ENCODE assay signal across 8 mouse cellular contexts in the genomic region with DNA sequence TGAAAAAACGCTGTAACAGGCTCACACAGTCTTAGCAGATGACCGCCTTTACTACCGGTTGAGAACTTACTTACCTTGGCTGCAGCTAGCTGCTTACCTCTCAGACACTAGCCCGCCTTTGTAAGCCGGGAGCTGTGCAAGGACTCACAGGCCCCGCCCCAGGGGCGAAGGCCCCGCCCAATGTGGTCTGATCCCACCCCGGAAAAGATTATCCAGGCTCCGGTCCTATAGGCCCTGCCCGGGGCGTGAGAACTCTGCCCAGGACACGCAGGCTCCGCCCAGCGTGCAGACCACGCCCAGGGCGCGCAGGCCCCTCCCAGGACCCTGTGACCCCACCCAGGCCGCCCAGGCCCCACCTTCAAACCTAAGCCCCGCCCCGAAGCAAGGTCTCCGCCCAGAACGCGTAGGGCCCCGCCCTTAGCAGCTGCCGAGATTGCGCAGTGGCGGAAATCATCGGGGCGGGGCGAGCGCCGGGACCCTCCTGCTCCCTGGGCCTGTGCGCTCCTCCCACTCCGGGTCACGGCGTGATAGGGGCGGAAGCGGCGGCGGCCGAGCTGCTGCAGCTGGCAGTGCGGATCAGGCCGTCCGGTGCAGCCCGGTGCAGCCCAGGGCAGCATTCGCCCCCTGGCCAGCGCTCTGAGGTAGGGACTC. TPM values are rescaled to one million over a fixed set of nuclear protein-coding genes. Genes with fewer than 3 reads are reported as not detected.
DNase-seq lines count a peak whose midpoint lies in the region; ATAC-seq lines count a peak whose summit lies in the region.

A gene (plus strand): TSS at position 470 of the 651 bp plus-strand sequence.

- 0 out of 2 replicates have a peak, but pooled peaks cover 5% of the 10 kb centered on the region for H3K4me1 ChIP-seq in brown adipose tissue, adult 24 weeks (ENCODE audit: control insufficient read depth, insufficient read depth, insufficient read length, low read length)
- H3K4me1 ChIP-seq in heart, embryonic 13.5 days = peaks cover 16% of the 10 kb centered on the region
- peaks cover 18% of the 10 kb centered on the region for H3K4me1 ChIP-seq in liver, embryonic 12.5 days
- H3K4me1 ChIP-seq in stomach, embryonic 15.5 days = 0 out of 2 replicates have a peak, but pooled peaks cover 9% of the 10 kb centered on the region

- H3K27me3 ChIP-seq in heart, embryonic 13.5 days (replicated peaks) = no peaks in the 10 kb centered on the region
- peaks cover 16% of the 10 kb centered on the region for H3K27me3 ChIP-seq in liver, embryonic 12.5 days (replicated peaks)
- no peaks in the 10 kb centered on the region for H3K27me3 ChIP-seq in stomach, embryonic 15.5 days (replicated peaks)

- H3K9ac ChIP-seq in heart, embryonic 13.5 days = peak within 1 kb of the TSS; percentile 88
- H3K9ac ChIP-seq in liver, embryonic 12.5 days = peak within 1 kb of the TSS; percentile 78
- H3K9ac ChIP-seq in stomach, embryonic 15.5 days = peak within 1 kb of the TSS; percentile 65

- H3K27ac ChIP-seq in brown adipose tissue, adult 24 weeks (replicated peaks; ENCODE audit: low read depth, low read length) = no peak within 1 kb of the TSS
- peak within 1 kb of the TSS; percentile 46; the same call in 1 of the 2 replicates for H3K27ac ChIP-seq in heart, embryonic 13.5 days (replicated peaks)
- peak within 1 kb of the TSS; percentile 64 for H3K27ac ChIP-seq in liver, embryonic 12.5 days
- peak within 1 kb of the TSS; percentile 62 for H3K27ac ChIP-seq in stomach, embryonic 15.5 days

- DNase-seq in CD4-positive, CD25-positive, alpha-beta regulatory T cell, adult 2 months (ENCODE audit: low read depth, low spot score) = peak; percentile 98
- peak; percentile 76 for DNase-seq in fat pad, adult 2 months (ENCODE audit: extremely low read depth, low read depth, low spot score)
- DNase-seq in kidney, postnatal 10 days = peak; percentile 99
- peak; percentile 99 for DNase-seq in natural killer cell, adult 2 months (ENCODE audit: low spot score in 2 of 2)

- H3K4me3 ChIP-seq in brown adipose tissue, adult 24 weeks (ENCODE audit: insufficient read depth, low read depth, low read length) = peak within 1 kb of the TSS; percentile 89
- H3K4me3 ChIP-seq in heart, embryonic 13.5 days = peak within 1 kb of the TSS; percentile 86
- H3K4me3 ChIP-seq in liver, embryonic 12.5 days = peak within 1 kb of the TSS; percentile 82
- H3K4me3 ChIP-seq in stomach, embryonic 15.5 days (replicated peaks) = peak within 1 kb of the TSS; percentile 79

- H3K36me3 ChIP-seq in heart, embryonic 13.5 days = no peaks in the 10 kb centered on the region
- no peaks in the 10 kb centered on the region for H3K36me3 ChIP-seq in liver, embryonic 12.5 days
- H3K36me3 ChIP-seq in stomach, embryonic 15.5 days = no peaks in the 10 kb centered on the region

- H3K4me2 ChIP-seq in heart, embryonic 13.5 days = peak within 1 kb of the TSS; percentile 100
- H3K4me2 ChIP-seq in liver, embryonic 12.5 days = peak within 1 kb of the TSS; percentile 99
- H3K4me2 ChIP-seq in stomach, embryonic 15.5 days = peak within 1 kb of the TSS; percentile 86

- no peaks in the 10 kb centered on the region for H3K9me3 ChIP-seq in heart, embryonic 13.5 days
- no peaks in the 10 kb centered on the region for H3K9me3 ChIP-seq in liver, embryonic 12.5 days (replicated peaks)
- no peaks in the 10 kb centered on the region for H3K9me3 ChIP-seq in stomach, embryonic 15.5 days

- under 1% methylated on average over 48 of the region's 48 CpGs for WGBS in heart, embryonic 13.5 days
- WGBS in liver, embryonic 12.5 days (ENCODE audit: insufficient replicate concordance) = under 1% methylated on average over 48 of the region's 48 CpGs
- WGBS in stomach, embryonic 15.5 days = under 1% methylated on average over 48 of the region's 48 CpGs

- ATAC-seq in heart, embryonic 13.5 days (ENCODE audit: extremely low read depth, insufficient number of reproducible peaks, low FRiP score, low TSS enrichment) = peak; percentile 98
- peak; percentile 96 for ATAC-seq in liver, embryonic 12.5 days
- peak; percentile 97 for ATAC-seq in stomach, embryonic 15.5 days (ENCODE audit: insufficient read depth, low FRiP score, low read depth)

RNA-seq across cellular contexts. Expression of the gene that starts here (rescaled TPM):
- 8.2 and 9.6 TPM in 2 replicates for polyA plus RNA-seq in brown adipose tissue, adult 24 weeks (2012; ENCODE audit: insufficient read depth, insufficient read length, missing spikeins)
- 6.6 and 7.0 TPM in 2 replicates for polyA plus RNA-seq in heart, embryonic 13.5 days (2015; fragmentation: Nextera tagmentation; extraction: Ambion mirVana)
- polyA plus RNA-seq in liver, embryonic 12.5 days (2016; fragmentation: Nextera tagmentation; extraction: Ambion mirVana) = 4.1 and 4.8 TPM in 2 replicates
- polyA plus RNA-seq in stomach, embryonic 15.5 days (2015; fragmentation: Nextera tagmentation; extraction: Ambion mirVana) = 12.8 and 12.9 TPM in 2 replicates
